Mouse (Mus musculus) cortical plate, adult 2 months (tissue): ENCODE measurements around the gene Gpank1.

Experiments used
- CTCF ChIP-seq: fragments of 200-500 bp; IDR thresholded peaks from 2 replicates; pipeline ENCODE4 v1.5.1; 2011; ENCODE audit warnings: mild to moderate bottlenecking, control low read depth, low read length; ENCODE audit not compliant: insufficient read depth; ENCODE audit errors: extremely low read depth
- POLR2A ChIP-seq: fragments of 200-500 bp; IDR thresholded peaks from 2 replicates; pipeline ENCODE4 v1.6.1; 2011; ENCODE audit warnings: mild to moderate bottlenecking, low read length, control low read depth; ENCODE audit not compliant: insufficient read depth; ENCODE audit errors: extremely low read depth

GRCm38 (mm10) chr17:35133517-35133916, 12.3 kb downstream of the Gpank1 start:
- no peak for TF ChIP-seq CTCF
- TF ChIP-seq POLR2A, result no peak
